Mouse (Mus musculus) erythroblast, adult 5-6 weeks (primary cell): ENCODE data around the gene Hist2h2ab. TPM values are rescaled to one million over a fixed set of nuclear protein-coding genes. Genes with fewer than 3 reads are reported as not detected.
"Not testable (repeated sequence)": the region's sequence is repeated elsewhere in the genome, so short reads cannot be mapped to it uniquely, and the experiment has no call there.

Experiments used
- ATAC-seq: replicated peaks from 2 replicates; pipeline ENCODE4 v1.8.0; 2016; ENCODE audit warnings: moderate number of reproducible peaks, mild to moderate bottlenecking, moderate TSS enrichment, inconsistent platforms; ENCODE audit not compliant: poor library complexity, low FRiP score, severe bottlenecking
- total RNA-seq, 2 experiments: library from RNA; stranded (forward) in 1 of 2; stranded (reverse) in 1 of 2; fragments of 150-400 nt in 1 of 2; fragments of 200-764, 138-1000 nt in 1 of 2; gene quantifications; 2 replicates each; pipeline versions ENCODE4 v1.2.3 to v1.2.4; 2015 to 2017; ENCODE audit warnings: low replicate concordance in 2 of 2

The Hist2h2ab gene
- total RNA-seq (2015; ENCODE audit: low replicate concordance): 6.5 TPM in 1 of 2 replicates, not detected in the other
- 35.6 and 94.8 TPM in 2 replicates for total RNA-seq (2017; ENCODE audit: low replicate concordance)

DNA sequence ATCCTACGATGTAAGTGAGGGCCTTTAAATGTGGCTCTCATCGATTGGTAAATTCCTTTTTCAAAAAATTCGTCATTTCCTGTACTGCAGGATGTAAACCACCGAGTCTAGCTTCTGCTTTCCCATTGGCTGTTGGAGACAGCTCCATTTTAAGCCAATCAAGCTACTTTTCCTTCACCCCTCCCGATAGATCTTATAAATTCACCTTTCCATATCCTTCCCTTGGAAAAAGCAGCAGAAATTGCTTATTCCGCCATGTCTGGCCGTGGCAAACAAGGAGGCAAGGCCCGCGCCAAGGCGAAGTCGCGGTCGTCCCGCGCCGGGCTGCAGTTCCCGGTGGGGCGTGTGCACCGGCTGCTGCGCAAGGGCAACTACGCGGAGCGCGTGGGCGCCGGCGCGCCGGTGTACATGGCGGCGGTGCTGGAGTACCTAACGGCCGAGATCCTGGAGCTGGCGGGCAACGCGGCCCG lies at the start of gene Hist2h2ab, which contains the start of gene Bola1:
TSS of gene Hist2h2ab (plus strand) at position 205 of the 470 bp plus-strand sequence.
TSS of gene Bola1 (minus strand) at position 49 of the 470 bp plus-strand sequence.
- ATAC-seq: peak; percentile 66

DNA sequence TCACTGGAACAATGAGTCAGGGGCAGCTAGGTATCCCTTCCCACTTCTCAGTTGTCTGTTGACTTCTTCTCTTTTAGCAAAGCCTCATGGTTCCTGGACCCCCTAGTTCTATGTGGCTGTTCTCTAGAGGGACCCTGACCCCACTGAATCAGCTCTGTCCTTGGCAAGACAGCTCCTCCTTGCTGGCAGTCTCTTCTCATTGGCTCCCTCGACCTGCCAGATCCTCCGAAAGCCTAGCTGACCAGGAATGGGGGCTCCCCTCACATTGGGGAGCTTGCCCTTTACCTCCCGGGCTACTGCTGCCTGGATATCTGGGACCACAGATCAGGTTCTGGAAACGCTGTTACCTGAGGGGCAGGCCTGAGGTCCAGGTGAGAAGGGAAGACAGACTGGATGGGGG lies 49.4 kb upstream of the Hist2h2ab start:
- no peak for ATAC-seq

DNA sequence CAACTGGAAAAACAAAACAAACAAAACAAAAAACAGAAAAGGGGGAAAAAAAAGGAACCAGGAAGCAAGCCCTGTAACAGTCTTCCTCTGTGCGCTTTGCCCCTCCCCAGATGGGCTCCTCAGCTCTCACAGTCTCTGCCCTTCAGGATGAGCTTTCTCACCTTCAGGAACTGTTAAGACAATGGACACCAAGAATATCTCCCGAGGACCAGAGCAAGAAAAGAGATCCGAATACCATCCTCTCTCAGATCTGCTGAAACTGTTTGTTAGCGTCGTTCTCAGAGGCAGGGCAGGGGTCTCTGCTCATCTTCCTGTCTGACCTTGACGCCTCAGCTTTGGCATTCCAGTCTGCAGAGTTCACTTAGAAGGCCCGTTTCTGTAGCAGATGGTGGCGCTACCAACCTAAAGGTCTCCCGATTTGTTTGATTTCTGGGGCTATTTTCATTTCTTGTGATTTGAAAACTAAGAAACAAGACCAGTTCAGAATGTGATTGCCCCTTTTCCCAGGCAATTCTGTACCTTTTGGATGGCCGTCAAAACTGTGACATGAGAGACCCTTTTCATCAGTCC lies 48.6 kb upstream of the Hist2h2ab start:
- ATAC-seq: no peak

DNA sequence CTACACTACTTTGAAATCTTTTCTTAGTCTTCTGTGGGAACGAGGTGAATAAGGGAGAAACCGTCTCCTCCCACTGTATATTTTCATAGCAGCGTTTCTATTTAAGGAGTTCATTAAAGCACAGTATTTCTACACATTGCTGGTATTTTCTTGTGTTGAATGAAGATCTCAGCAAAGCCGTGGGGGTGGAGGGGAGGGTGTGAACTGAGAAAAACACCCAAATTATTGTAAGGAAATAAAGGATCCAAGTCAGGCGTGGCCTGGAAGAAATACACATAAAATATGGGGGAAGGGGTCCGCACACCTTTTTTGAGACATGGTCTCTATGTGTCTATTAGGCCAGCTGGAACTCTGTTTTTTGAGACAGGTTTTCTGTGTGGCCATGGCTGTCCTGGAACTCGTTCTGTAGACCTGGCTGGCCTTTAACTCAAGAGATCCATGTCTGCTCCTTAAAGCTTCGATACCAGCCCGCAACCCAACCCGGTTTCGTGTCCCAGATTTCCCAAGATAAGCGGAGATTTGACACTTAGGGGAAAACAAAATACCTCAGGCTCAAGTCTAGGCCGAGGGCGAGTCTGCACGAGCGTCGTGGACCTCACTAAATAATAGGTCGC lies 48.0 kb upstream of the Hist2h2ab start:
- no peak for ATAC-seq

DNA sequence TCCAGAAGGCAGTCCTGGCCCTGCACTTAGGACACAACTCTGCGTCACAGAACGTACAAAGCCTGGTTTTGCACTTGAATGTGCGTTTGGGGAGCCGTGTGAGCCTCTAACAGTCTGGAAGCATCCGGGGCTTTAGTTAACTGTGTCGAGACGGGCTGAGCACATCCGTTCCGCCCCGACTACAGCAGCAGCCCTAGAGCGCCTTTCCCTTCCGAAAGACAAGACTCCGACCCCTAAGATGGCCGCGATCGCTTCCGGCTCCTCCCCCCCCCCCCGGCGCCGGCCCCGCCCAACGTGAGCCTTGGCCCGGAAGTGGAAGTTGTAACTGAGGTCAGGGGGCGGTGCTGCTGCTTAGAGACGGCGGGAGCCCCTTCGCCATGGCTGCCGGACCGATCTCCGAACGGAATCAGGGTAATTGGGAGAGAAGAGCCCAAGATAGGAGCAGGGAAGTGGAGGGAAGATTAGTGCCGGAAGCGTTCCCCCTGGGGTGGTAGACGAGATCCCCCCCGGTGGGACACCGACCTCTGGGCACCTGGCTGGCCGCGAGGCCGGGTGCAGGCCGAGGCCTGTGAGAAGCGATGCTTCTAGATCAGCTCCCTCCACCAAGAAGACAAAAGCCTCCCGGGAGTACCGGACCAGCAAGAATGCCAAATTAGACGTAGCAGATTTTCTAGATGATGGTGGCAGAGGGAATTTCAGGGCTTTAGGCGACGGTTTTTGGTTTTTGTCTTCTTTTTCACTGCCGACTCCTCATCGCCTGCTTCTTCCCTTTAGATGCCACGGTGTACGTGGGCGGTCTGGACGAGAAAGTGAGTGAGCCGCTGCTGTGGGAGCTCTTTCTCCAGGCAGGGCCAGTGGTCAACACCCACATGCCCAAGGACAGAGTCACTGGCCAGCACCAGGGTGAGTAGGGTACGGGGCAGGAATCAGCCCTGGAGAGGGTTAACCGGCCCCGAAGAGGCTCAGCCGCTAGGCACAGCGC lies 47.2 kb upstream of the Hist2h2ab start, which contains the start of gene Sf3b4:
TSS of gene Sf3b4 (plus strand) at position 136 of the 982 bp plus-strand sequence.
- ATAC-seq: peak; percentile 95

DNA sequence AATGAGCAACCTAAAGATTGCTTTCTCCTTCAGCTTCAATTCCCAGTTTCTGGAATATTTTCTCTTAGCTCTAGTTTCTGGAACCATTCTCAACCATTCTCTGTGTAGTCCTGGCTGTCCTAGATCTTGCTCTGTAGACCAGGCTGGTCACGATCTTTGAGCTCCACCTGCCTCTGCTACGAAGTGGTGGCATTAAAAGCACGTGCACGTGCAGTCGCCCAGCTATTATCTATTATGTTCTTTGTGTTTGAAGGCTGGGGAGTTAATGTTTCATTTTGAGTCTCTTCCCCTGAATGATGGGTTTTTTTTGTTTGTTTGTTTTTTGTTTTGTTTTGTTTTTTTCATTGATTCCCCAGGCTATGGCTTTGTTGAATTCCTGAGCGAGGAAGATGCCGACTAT lies 46.5 kb upstream of the Hist2h2ab start:
- no peak for ATAC-seq

DNA sequence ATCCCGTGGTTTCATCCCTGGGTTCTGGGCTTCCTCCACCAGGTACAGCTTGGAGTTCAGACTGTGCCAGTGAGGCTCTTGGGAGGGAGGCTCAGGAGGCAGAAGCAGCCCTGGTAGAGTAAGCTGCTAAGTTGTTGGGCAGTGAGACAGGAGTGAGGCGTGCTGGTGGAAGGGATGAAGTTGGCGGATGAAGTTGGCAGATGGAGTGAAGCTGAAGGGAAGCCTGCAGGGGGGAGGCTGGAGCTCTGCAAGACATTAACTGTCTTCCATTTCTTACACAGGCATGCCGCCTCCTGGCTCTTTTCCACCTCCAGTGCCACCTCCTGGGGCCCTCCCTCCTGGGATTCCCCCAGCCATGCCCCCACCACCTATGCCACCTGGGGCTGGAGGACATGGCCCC lies 45.6 kb upstream of the Hist2h2ab start:
- not testable (repeated sequence) for ATAC-seq

DNA sequence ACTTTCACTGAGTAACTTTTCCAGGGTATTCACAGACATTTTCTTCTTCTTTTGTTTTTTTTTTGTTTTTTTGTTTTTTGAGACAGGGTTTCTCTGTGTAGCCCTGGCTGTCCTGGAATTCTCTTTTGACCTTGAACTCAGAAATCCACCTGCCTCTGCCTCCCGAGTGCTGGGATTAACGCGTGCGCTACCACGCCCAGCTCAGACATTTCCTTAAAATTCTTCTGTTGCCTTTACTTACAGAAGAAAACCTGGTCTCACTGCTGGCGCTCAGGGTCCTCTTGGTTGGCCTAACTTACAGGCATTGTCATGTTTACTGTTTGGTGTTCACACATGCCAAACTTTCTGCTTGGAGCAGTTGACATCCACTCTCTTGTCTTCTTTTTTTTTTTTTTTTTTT lies 44.4 kb upstream of the Hist2h2ab start:
- ATAC-seq: no peak

DNA sequence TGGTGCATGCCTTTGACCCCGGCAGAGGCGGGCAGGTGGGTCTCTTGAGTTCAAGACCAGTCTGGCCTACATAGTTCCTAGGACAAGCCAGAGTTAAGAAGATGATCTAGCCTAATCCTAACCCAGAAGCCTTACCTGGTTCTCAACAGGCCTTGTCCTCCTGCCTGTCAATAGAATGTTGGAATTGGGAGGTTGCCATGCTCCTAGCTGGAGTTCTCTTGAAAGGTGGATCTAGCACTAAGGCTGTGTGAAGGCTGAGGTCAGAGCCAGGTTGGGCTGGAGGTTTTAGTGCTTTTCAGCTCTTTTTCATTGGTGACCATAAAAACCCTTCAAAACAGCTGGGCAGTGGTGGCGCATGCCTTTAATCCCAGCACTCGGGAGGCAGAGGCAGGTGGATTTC lies 41.2 kb upstream of the Hist2h2ab start:
- no peak for ATAC-seq

DNA sequence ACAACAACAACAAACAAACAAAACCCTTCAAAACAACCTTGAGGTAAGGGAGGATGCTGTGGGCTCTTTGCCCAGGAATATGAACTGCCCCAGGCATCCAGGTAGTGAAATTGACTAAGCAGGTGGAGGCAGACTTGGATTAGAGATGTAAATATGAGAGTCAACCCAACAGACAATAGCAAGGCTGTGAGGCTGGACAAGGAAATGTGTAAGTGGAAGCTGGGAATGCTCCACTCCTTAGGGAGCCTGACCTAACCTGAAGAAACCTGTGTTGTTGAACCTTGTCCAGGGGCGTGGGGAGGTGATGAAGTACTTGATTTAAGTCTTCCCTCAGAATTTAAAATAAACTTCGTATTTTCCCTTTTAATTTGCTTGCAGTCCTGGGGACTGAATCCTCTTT lies 40.8 kb upstream of the Hist2h2ab start:
- ATAC-seq: no peak

DNA sequence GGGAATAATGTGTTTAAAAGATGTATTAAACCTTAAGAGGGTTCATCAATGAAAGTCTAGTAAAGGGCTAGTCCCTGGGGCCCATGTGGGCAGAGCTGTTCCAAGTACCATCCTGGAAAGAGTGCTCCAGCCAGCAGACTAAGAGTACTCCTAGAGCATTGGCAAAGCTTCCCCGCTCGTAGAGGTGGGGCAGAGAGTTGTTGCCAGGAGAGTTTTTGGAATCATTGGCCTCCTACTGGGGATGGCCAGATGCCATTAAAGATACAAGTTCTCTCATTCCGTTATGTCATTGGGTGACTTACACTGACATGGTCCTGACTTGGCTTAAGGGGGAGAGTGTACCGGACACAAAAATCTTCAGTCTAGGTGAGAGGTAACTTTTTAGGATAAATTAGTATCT lies 40.1 kb upstream of the Hist2h2ab start:
- ATAC-seq: no peak

DNA sequence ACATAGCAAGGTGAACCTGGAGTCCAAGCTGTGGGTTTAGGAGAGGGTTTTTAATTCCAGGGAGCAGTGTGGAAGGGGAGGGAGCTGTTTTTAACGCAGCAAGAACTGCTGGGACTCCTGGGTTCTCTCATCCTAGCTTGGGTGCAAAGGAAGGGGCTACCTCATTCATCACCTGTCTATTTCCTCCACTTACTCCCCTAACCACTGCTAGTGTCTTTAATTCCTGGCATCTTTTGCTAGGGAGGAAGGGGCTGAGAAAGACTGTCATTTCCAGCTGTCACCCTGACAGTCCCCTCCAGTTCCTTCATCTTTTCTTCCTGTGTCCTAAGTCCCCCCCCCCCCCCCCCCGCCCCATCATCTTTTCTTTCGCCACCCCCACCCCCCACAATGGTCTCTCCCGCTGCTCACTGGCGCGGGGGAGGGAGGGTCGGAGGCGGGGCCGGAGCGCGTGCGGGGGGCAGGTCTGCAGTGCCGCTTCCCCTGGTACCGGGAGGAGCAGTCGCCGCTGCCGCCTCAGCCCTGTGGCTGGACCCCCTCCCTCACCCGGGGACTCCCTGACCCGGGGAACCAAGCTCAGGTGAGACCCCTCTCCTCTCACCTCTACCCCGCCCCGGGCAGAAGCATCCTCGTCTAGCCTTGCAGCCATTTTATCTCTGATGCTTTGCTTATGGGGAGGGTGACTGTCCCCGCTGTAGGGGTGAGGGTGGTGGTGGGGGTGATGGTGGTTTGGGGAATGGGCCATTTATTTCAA lies 38.8 kb upstream of the Hist2h2ab start, which contains the start of gene Sv2a:
TSS of gene Sv2a (plus strand) at position 425 of the 751 bp plus-strand sequence.
- no peak for ATAC-seq

DNA sequence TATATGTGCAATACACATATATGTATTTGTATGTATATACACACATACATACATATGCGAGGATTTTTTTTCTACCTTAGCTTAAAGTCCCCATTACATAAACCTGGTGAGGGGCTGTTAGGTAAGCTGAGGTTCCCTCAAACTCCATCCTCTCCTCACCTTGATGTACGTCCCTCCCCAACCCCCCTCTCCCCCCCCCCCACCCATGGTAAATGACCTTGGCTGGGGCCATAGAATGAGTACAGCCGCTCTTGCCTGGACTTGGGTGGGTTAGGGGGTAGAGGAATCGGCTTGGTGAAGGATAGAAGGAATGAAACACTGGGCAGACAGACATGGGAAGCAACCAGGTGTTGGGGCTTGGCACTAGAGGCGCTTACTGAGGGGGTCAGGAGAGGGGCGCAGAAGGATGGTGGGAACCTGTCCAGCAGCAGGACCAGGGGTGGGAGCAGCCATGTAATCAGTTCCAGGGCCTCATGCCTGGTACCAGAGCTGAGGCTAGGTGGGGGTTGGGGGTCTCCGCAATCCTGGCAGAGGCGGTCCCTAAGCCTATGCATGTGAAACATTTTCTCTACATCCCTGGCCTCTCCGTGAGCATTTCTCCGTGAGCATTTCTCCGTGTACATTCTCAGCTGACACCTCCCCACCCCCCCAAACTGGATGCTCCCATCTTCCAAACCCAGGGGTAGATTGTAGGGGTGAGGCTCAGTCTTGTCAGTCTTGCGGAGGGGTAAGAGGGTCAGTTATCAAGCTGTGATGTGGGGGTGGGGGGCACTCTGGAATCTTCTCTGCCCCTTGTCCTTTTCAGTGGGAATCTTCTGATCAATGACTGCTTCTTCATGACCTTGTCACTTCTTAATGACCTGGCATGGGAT lies 37.9 kb upstream of the Hist2h2ab start:
- no peak for ATAC-seq

DNA sequence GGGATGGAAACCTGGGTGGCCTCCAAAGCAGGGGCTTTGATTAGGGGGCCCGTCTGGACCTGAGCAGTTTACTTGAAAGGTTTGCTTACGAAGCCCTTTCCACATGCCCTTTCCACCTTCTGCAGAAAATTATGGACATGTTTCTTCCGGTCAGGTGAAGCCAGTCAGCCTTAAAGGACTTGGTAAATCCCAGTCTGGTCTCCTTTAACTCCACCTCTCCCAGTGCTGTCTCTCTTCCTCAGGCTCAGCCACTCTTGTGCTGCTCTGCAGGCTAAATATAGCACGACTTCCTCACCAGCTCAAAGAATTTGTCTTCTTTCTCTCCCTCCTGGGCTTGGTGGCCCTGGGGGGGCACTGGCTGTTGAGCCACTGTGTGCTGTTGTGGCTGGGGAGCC lies 37.3 kb upstream of the Hist2h2ab start:
- ATAC-seq: no peak

DNA sequence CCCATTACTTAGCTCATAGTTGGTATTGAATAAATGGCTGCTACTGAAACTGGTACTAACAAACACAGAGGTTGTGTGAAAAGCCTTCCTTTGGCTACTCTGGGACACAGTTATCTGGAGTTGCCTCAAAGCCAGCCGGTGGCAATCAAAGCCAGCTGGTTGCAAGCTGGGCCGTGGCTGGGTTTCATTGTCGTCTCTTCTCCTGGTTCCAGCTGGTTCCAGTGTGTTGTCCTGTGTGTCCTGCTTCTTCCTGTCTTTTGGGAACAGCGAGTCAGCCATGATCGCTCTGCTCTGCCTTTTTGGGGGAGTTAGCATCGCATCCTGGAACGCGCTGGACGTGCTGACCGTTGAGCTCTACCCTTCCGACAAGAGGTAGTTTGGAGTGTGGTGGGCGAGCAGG lies 26.7 kb upstream of the Hist2h2ab start:
- ATAC-seq: no peak

DNA sequence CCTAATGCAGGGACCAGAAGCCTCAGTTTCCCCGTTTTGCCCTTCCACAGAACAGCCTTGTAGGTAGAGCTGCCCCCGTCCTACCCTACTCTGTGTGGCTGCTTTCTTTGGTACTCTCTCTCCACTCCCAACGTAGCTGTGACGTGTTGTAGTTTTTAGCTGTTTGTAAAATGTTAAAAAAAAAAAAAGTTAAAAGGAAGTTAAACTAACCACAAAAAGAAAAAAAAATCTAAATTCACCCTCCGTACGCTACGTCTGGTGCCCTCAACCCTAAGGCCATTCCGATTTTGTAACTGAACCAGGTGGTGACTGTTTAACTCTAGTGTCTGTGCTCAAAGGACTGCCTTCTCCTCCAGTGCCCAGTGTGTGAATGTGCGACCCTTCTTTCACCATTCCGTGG lies 24.7 kb upstream of the Hist2h2ab start:
- no peak for ATAC-seq

DNA sequence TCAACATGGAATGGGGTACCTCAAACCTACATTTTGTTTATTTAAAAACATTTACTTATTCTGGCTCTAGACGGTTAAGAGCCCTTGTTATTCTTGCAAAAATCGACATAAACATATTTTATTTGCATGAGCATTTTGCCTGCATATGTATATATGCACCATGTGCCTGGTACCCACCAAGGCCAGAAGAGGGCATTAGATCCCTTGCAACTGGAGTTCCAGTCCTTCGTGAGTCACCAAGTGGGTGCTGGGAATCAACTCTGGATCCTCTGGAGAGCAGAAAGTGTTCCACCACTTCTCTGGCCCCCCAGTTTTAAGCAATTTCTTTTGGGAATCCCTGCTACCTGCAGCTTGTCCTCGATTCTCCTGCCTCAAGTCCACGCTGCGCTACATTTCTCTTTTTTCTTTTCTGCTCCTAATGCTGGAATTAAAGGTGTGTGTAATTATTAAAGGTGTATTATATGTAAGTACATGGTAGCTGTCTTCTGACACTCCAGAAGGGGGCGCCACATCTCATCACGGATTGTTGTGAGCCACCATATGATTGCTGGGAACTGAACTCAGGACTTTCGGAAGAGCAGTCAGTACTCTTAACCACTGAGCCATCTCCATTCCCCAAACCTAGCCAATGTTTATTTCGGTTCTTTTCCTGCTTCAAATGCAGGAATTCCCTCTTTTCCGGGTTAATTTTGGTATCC lies 23.9 kb upstream of the Hist2h2ab start:
- ATAC-seq: no peak
